Mouse (Mus musculus): ENCODE results near the gene Zfp983. TPM values are rescaled to one million over a fixed set of nuclear protein-coding genes. Genes with fewer than 3 reads are reported as not detected.

The Zfp983 gene
- total RNA-seq, 2 experiments from 2014 or later = 2.1 to 2.8 TPM

Other genes with a start within 250 kb of the Zfp983 start
- gene Zfp54, start 227.4 kb upstream of the Zfp983 start, total RNA-seq (2021) = 1 to 10 TPM; 1.2 TPM
- gene Zfp51, start 200.2 kb upstream of the Zfp983 start, total RNA-seq (2021) = 1 to 10 TPM; 5.3 to 6.5 TPM
- gene Zfp53, start 161.6 kb upstream of the Zfp983 start, total RNA-seq (2021) = 1 to 10 TPM; 2.3 to 2.4 TPM
- gene Zfp52, start 115.1 kb upstream of the Zfp983 start, total RNA-seq (2021) = 1 to 10 TPM; 4.6 to 4.7 TPM
- 1 to 10 TPM; 3.2 TPM for gene Zfp948, start 83.6 kb upstream of the Zfp983 start, total RNA-seq (2021)
- 1 to 10 TPM; 1.5 to 2.0 TPM for gene Gm10226, start 41.2 kb downstream of the Zfp983 start, total RNA-seq (2021)
- 1 to 10 TPM; 1.8 to 1.9 TPM for gene Zfp760, start 57.1 kb downstream of the Zfp983 start, total RNA-seq (2021)
- 1 to 10 TPM; 7.3 to 7.4 TPM for gene Zfp229, start 80.2 kb downstream of the Zfp983 start, total RNA-seq (2021)
- 1 to 10 TPM; 1.1 to 1.2 TPM for gene Zfp820, start 195.1 kb downstream of the Zfp983 start, total RNA-seq (2021)

Data from heart, postnatal 25 days (tissue).